Mouse (Mus musculus) lung, postnatal 0 days (tissue): ENCODE measurements at regions not wholly inside any gene's neighbourhood (a gene's known extent, or its start where the extent isn't known, plus 50 kb on each side); places are given as distances from the start of the nearest gene placed in this dataset.

Experiments
- ATAC-seq: fragments of 200-750 bp; cut with Nextera tagmentation; 2 replicates; pipeline ENCODE4 v1.8.0; 2017; ENCODE audit warnings: moderate library complexity
- DNase-seq: peaks from one replicate; pipeline ENCODE4 v3.0.0-alpha.2; 2016; ENCODE audit warnings: low spot score
- H3K27ac ChIP-seq: fragments of 300-500 bp; sonication (generic); 2 replicates; pipeline ENCODE4 v1.5.1; 2014; ENCODE audit warnings: antibody characterized with exemption, mild to moderate bottlenecking, low read length, mixed read lengths
- H3K27me3 ChIP-seq: fragments of 300-500 bp; sonication (generic); replicated peaks from 2 replicates; pipeline ENCODE4 v1.6.1; 2014; ENCODE audit warnings: low read length, mixed read lengths; ENCODE audit not compliant: insufficient read depth
- H3K36me3 ChIP-seq: fragments of 300-500 bp; sonication (generic); 2 replicates; pipeline ENCODE4 v1.6.1; 2014; ENCODE audit warnings: low read length, mixed read lengths; ENCODE audit not compliant: insufficient read depth
- H3K4me1 ChIP-seq: fragments of 300-500 bp; sonication (generic); 2 replicates; pipeline ENCODE4 v1.6.1; 2014; ENCODE audit warnings: antibody characterized with exemption, low read depth, low read length, mixed read lengths; ENCODE audit not compliant: insufficient read depth
- H3K4me2 ChIP-seq: fragments of 300-500 bp; sonication (generic); replicated peaks from 2 replicates; pipeline ENCODE4 v1.6.1; 2014; ENCODE audit warnings: low read depth, mild to moderate bottlenecking, low read length, moderate library complexity, mixed read lengths
- H3K4me3 ChIP-seq: fragments of 300-500 bp; sonication (generic); 2 replicates; pipeline ENCODE4 v1.5.1; 2014; ENCODE audit warnings: low read depth, low read length
- H3K9ac ChIP-seq: fragments of 300-500 bp; sonication (generic); replicated peaks from 2 replicates; pipeline ENCODE4 v1.6.1; 2014; ENCODE audit warnings: low read depth, mild to moderate bottlenecking
- H3K9me3 ChIP-seq: fragments of 300-500 bp; sonication (generic); 2 replicates; pipeline ENCODE4 v1.6.1; 2016; ENCODE audit warnings: low read length, mixed read lengths
- CTCF ChIP-seq: IDR thresholded peaks from 2 replicates; pipeline ENCODE4 v1.5.1; 2016; ENCODE audit warnings: antibody characterized with exemption, mild to moderate bottlenecking
- EP300 ChIP-seq: IDR thresholded peaks from 2 replicates; pipeline ENCODE4 v1.6.1; 2016; ENCODE audit warnings: antibody characterized with exemption, mild to moderate bottlenecking, control low read depth
- WGBS: fragments of 180-500 bp; shearing (Covaris S2); extraction: QIAGEN DNeasy Blood & Tissue Kit; methylation state at CpG from one replicate; pipeline ENCODE4 v1.1.7; 2014; 5-methylcytosine and 5-hydroxymethylcytosine counted together

GRCm38 (mm10) chr1:190290061-190290460 is 119.5 kb upstream of the Prox1 start:
- H3K36me3 ChIP-seq, result no peaks in the 10 kb centered on the region
- H3K9me3 ChIP-seq, result no peaks in the 10 kb centered on the region
- no peaks in the 10 kb centered on the region for H3K27me3 ChIP-seq
- 80% methylated on average over 11 of the region's 11 CpGs for WGBS
- H3K4me3 ChIP-seq, result no peak overlapping the region
- no peak overlapping the region for H3K4me2 ChIP-seq
- no peaks in the 10 kb centered on the region for H3K4me1 ChIP-seq
- no peak for ATAC-seq
- TF ChIP-seq CTCF (no peak), EP300 (no peak)
- no peak overlapping the region for H3K9ac ChIP-seq
- no peak overlapping the region for H3K27ac ChIP-seq
- DNase-seq, result no peak

GRCm38 (mm10) chr1:190286481-190287145 is 116.1 kb upstream of the Prox1 start:
- no peak overlapping the region for H3K4me2 ChIP-seq
- no peak overlapping the region for H3K9ac ChIP-seq
- no peaks in the 10 kb centered on the region for H3K27me3 ChIP-seq
- no peak for DNase-seq
- no peaks in the 10 kb centered on the region for H3K9me3 ChIP-seq
- H3K27ac ChIP-seq, result no peak overlapping the region
- no peak overlapping the region for H3K4me3 ChIP-seq
- no peak for ATAC-seq
- WGBS, result 59% methylated on average over 17 of the region's 17 CpGs
- no peaks in the 10 kb centered on the region for H3K4me1 ChIP-seq
- H3K36me3 ChIP-seq, result no peaks in the 10 kb centered on the region
- TF ChIP-seq CTCF, result no peak
- TF ChIP-seq EP300, result no peak

GRCm38 (mm10) chr1:190285636-190286035 is 115.1 kb upstream of the Prox1 start:
- H3K9me3 ChIP-seq, result no peaks in the 10 kb centered on the region
- no peak for ATAC-seq
- no peaks in the 10 kb centered on the region for H3K4me1 ChIP-seq
- no peak overlapping the region for H3K4me2 ChIP-seq
- no peaks in the 10 kb centered on the region for H3K27me3 ChIP-seq
- H3K36me3 ChIP-seq, result no peaks in the 10 kb centered on the region
- H3K4me3 ChIP-seq, result no peak overlapping the region
- H3K9ac ChIP-seq, result no peak overlapping the region
- WGBS, result 71% methylated on average over 8 of the region's 8 CpGs
- DNase-seq, result no peak
- TF ChIP-seq CTCF (no peak), EP300 (no peak)
- no peak overlapping the region for H3K27ac ChIP-seq

- Histone ChIP-seq H3K4me1 (no peaks in the 10 kb centered on the region), H3K27ac (no peak overlapping the region), H3K9me3 (no peaks in the 10 kb centered on the region), H3K36me3 (no peaks in the 10 kb centered on the region), H3K4me2 (no peak overlapping the region), H3K27me3 (no peaks in the 10 kb centered on the region), H3K9ac (no peak overlapping the region), H3K4me3 (no peak overlapping the region)
- DNase-seq (no peak), ATAC-seq (no peak)
- 77% methylated on average over 8 of the region's 8 CpGs for WGBS
- TF ChIP-seq EP300 (no peak), CTCF (no peak)
These were observed 114.5 kb upstream of the Prox1 start for GRCm38 (mm10) chr1:190285049-190285448.

- H3K9ac ChIP-seq, result no peak overlapping the region
- no peak overlapping the region for H3K27ac ChIP-seq
- H3K36me3 ChIP-seq, result no peaks in the 10 kb centered on the region
- H3K4me1 ChIP-seq, result no peaks in the 10 kb centered on the region
- WGBS, result 59% methylated on average over 9 of the region's 9 CpGs
- ATAC-seq (no peak), DNase-seq (no peak)
- no peak overlapping the region for H3K4me3 ChIP-seq
- no peaks in the 10 kb centered on the region for H3K27me3 ChIP-seq
- TF ChIP-seq CTCF (no peak), EP300 (no peak)
- H3K4me2 ChIP-seq, result no peak overlapping the region
- H3K9me3 ChIP-seq, result no peaks in the 10 kb centered on the region
These were observed 113.6 kb upstream of the Prox1 start for GRCm38 (mm10) chr1:190284138-190284537.

- no peak for TF ChIP-seq CTCF
- no peak for TF ChIP-seq EP300
- no peak overlapping the region for H3K27ac ChIP-seq
- no peak overlapping the region for H3K4me2 ChIP-seq
- WGBS, result 86% methylated on average over 18 of the region's 18 CpGs
- no peaks in the 10 kb centered on the region for H3K9me3 ChIP-seq
- ATAC-seq (no peak), DNase-seq (no peak)
- no peaks in the 10 kb centered on the region for H3K36me3 ChIP-seq
- no peaks in the 10 kb centered on the region for H3K4me1 ChIP-seq
- no peak overlapping the region for H3K4me3 ChIP-seq
- no peaks in the 10 kb centered on the region for H3K27me3 ChIP-seq
- H3K9ac ChIP-seq, result no peak overlapping the region
These were observed 109.8 kb upstream of the Prox1 start for GRCm38 (mm10) chr1:190280081-190280858.
